In the genomic region with DNA sequence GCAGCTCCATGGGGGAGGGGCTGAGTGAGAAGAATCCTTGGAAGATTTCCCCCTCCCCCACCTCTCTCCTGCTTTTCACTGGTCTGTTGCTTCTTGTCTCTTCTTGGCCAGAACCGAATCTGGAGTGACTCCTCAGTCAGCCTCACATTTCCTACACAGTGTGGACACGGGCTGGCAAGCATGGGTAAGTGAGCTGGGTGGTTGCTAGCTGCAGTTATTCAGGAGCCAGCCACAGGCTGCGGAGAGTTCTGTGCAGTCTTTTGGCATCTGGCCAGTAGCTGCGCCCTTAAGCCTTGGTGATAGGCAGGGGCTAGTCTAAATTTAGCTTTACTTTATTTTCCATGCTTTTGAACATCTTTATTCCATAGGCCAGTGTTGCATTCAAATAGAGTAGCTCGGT, we compare ENCODE assay signal across 9 mouse cellular contexts. TPM values are rescaled to one million over a fixed set of nuclear protein-coding genes. Genes with fewer than 3 reads are reported as not detected.
DNase-seq lines count a peak whose midpoint lies in the region; ATAC-seq and TF ChIP-seq lines count a peak whose summit lies in the region.
"Had no signal": no experiment of that assay in that cellular context is flagged by ENCODE, and none has a peak within 500 bp of the region (broad histone marks: within the 10 kb centered on the region; RNA-seq: fewer than 3 reads in every experiment).

No protein-coding gene starts in this region.

- peaks cover 6% of the 10 kb centered on the region; the same call in 1 of the 2 replicates for H3K4me1 ChIP-seq in hindbrain, embryonic 15.5 days (replicated peaks)
- H3K4me1 ChIP-seq in hindbrain, embryonic 13.5 days (replicated peaks): peaks cover 8% of the 10 kb centered on the region

- peak; percentile 82; the same call in 1 of the 2 replicates for ATAC-seq in hindbrain, embryonic 15.5 days (ENCODE audit: low FRiP score, low read depth)
- ATAC-seq in hindbrain, embryonic 13.5 days (ENCODE audit: low FRiP score): no peak
- no peak for ATAC-seq in activated CD4-positive, CD25-positive, alpha-beta regulatory T cell, adult 4 months

- 29% methylated on average over 5 of the region's 5 CpGs for WGBS in hindbrain, embryonic 15.5 days
- 37% methylated on average over 5 of the region's 5 CpGs for WGBS in hindbrain, embryonic 13.5 days

- no peaks in the 10 kb centered on the region for H3K9me3 ChIP-seq in hindbrain, embryonic 15.5 days
- 0 out of 2 replicates have a peak, but pooled peaks cover under 1% of the 10 kb centered on the region for H3K9me3 ChIP-seq in hindbrain, embryonic 13.5 days
- H3K9me3 ChIP-seq: limb, embryonic 15.5 days had no signal

- no peaks in the 10 kb centered on the region for H3K36me3 ChIP-seq in hindbrain, embryonic 15.5 days
- H3K36me3 ChIP-seq in hindbrain, embryonic 13.5 days: peaks cover 4% of the 10 kb centered on the region
- H3K36me3 ChIP-seq: limb, embryonic 15.5 days had no signal

- peak; percentile 45 for DNase-seq in testis, postnatal 10 days (ENCODE audit: low spot score)
- no peak for DNase-seq in testis, postnatal 14 days (ENCODE audit: low spot score)
- DNase-seq in heart, postnatal 4 days: peak; percentile 60
- DNase-seq in layer of hippocampus, adult 2 months (ENCODE audit: low spot score in 2 of 2): no peak

- no peak overlapping the region for H3K4me2 ChIP-seq in hindbrain, embryonic 15.5 days
- H3K4me2 ChIP-seq in hindbrain, embryonic 13.5 days: no peak overlapping the region
- H3K4me2 ChIP-seq: limb, embryonic 15.5 days had no signal

- H3K4me3 ChIP-seq in hindbrain, embryonic 15.5 days: no peak overlapping the region
- no peak overlapping the region for H3K4me3 ChIP-seq in hindbrain, embryonic 13.5 days
- no peak overlapping the region for H3K4me3 ChIP-seq in layer of hippocampus, adult 2 months
- H3K4me3 ChIP-seq: limb, embryonic 15.5 days had no signal

- H3K27me3 ChIP-seq in hindbrain, embryonic 15.5 days: no peaks in the 10 kb centered on the region
- H3K27me3 ChIP-seq in hindbrain, embryonic 13.5 days: no peaks in the 10 kb centered on the region
- H3K27me3 ChIP-seq: limb, embryonic 15.5 days had no signal

- H3K9ac ChIP-seq in hindbrain, embryonic 15.5 days: no peak overlapping the region
- H3K9ac ChIP-seq in hindbrain, embryonic 13.5 days: no peak overlapping the region
- H3K9ac ChIP-seq: limb, embryonic 15.5 days had no signal

- no peak overlapping the region for H3K27ac ChIP-seq in hindbrain, embryonic 15.5 days (replicated peaks)
- H3K27ac ChIP-seq in hindbrain, embryonic 13.5 days: no peak overlapping the region
- no peak overlapping the region for H3K27ac ChIP-seq in layer of hippocampus, adult 2 months
- H3K27ac ChIP-seq: limb, embryonic 15.5 days had no signal

- TF ChIP-seq CTCF in layer of hippocampus, adult 2 months (conservative IDR thresholded peaks at IDR 0.05): no peak

RNA-seq across cellular contexts. Expression of gene Tmcc3, which starts 18.2 kb away (rescaled TPM):
- 13.6 and 16.9 TPM in 2 replicates for polyA plus RNA-seq in hindbrain, embryonic 15.5 days (2015; fragmentation: Nextera tagmentation; extraction: Ambion mirVana)
- polyA plus RNA-seq in hindbrain, embryonic 13.5 days (2015; fragmentation: Nextera tagmentation; extraction: Ambion mirVana): 7.5 and 8.3 TPM in 2 replicates
- total RNA-seq in heart, postnatal 4 days (2021): 10 to 100 TPM; 23.8 to 25.0 TPM
- 10 to 100 TPM; 43.9 to 44.3 TPM for total RNA-seq in layer of hippocampus, adult 2 months (2021)
- polyA plus RNA-seq in activated CD4-positive, CD25-positive, alpha-beta regulatory T cell, adult 4 months (2017; shearing (Covaris generic)): 1 to 10 TPM in 1 of 2 experiments, under 1 TPM in 1; 0.44 to 1.8 TPM

RNA-seq across cellular contexts. Expression of gene Gm4792, which starts 31.5 kb away (rescaled TPM):
- 0.74 and 0.93 TPM in 2 replicates for polyA plus RNA-seq in hindbrain, embryonic 15.5 days (2015; fragmentation: Nextera tagmentation; extraction: Ambion mirVana)
- 0.35 and 0.45 TPM in 2 replicates for polyA plus RNA-seq in hindbrain, embryonic 13.5 days (2015; fragmentation: Nextera tagmentation; extraction: Ambion mirVana)
- not detected for total RNA-seq in heart, postnatal 4 days (2021)
- total RNA-seq in layer of hippocampus, adult 2 months (2021): not detected
- not detected for polyA plus RNA-seq in activated CD4-positive, CD25-positive, alpha-beta regulatory T cell, adult 4 months (2017; shearing (Covaris generic))
- total RNA-seq: common myeloid progenitor, adult 5-6 weeks had no signal
- polyA plus RNA-seq: limb, embryonic 15.5 days had no signal

Comparison
In these comparisons a context has a peak if more than half of its experiments do, and no peak if none do; other contexts are left out.
1. DNase-seq: peak in testis, postnatal 10 days (single experiment) and heart, postnatal 4 days (single experiment); none in testis, postnatal 14 days (single experiment) and layer of hippocampus, adult 2 months (0 of 2).